Mouse (Mus musculus) brain, embryonic 14.5 days (tissue): ENCODE measurements around the gene Wipf2. TPM values are rescaled to one million over a fixed set of nuclear protein-coding genes. Genes with fewer than 3 reads are reported as not detected.

Experiments used
- DNase-seq: peaks from one replicate; pipeline ENCODE4 v3.0.0-alpha.2; 2011; ENCODE audit warnings: low read depth
- CTCF ChIP-seq: fragments of 200-500 bp; IDR thresholded peaks from 2 replicates; pipeline ENCODE4 v1.5.1; 2012; ENCODE audit warnings: inconsistent platforms, mild to moderate bottlenecking, moderate library complexity, borderline replicate concordance; ENCODE audit not compliant: insufficient read depth, insufficient read length; ENCODE audit errors: extremely low read depth
- POLR2A ChIP-seq: fragments of 200-500 bp; IDR thresholded peaks from 2 replicates; pipeline ENCODE4 v1.6.1; 2012; ENCODE audit warnings: mild to moderate bottlenecking, inconsistent platforms, borderline replicate concordance; ENCODE audit not compliant: poor library complexity, insufficient read depth, insufficient read length, severe bottlenecking; ENCODE audit errors: extremely low read depth
- polyA plus RNA-seq: library from polyadenylated mRNA; depleted of rRNA; stranded (reverse); fragments of >200 nt; gene quantifications from 2 replicates; pipeline ENCODE4 v1.2.3, GENCODE M21; 2012

Wipf2 gene
- polyA plus RNA-seq, 1 experiment = 14.7 TPM

- TF ChIP-seq CTCF = peak; percentile 81
- no peak for TF ChIP-seq POLR2A
These were observed 4.4 kb upstream of the Wipf2 start for GRCm38 (mm10) chr11:98858759-98859731.

GRCm38 (mm10) chr11:98863751-98864429 is 452 bp downstream of the Wipf2 start:
- DNase-seq = peak; percentile 90
- TF ChIP-seq CTCF (no peak), POLR2A (no peak; the same call in 1 of the 2 replicates)

More at GRCm38 (mm10) chr11:98858759-98859731, 4.4 kb upstream of the Wipf2 start:
- DNase-seq = peak; percentile 89

GRCm38 (mm10) chr11:98867293-98867692 is 3.9 kb downstream of the Wipf2 start:
- TF ChIP-seq CTCF (no peak), POLR2A (no peak)
- DNase-seq = peak; percentile 83

- TF ChIP-seq CTCF (no peak), POLR2A (no peak)
- DNase-seq = no peak
These were observed 6.5 kb downstream of the Wipf2 start for GRCm38 (mm10) chr11:98869906-98870305.

GRCm38 (mm10) chr11:98870791-98871190 is 7.4 kb downstream of the Wipf2 start:
- no peak for DNase-seq
- no peak for TF ChIP-seq POLR2A
- TF ChIP-seq CTCF = no peak

- TF ChIP-seq CTCF (no peak), POLR2A (no peak)
- no peak for DNase-seq
These were observed 8.0 kb downstream of the Wipf2 start for GRCm38 (mm10) chr11:98871416-98871815.

GRCm38 (mm10) chr11:98872040-98872439 is 8.6 kb downstream of the Wipf2 start:
- TF ChIP-seq CTCF = no peak
- TF ChIP-seq POLR2A = no peak
- DNase-seq = peak; percentile 43

- DNase-seq = no peak
- TF ChIP-seq POLR2A (no peak), CTCF (no peak)
These were observed 10.5 kb downstream of the Wipf2 start for GRCm38 (mm10) chr11:98873900-98874299.

- no peak for DNase-seq
- TF ChIP-seq CTCF = no peak
- no peak for TF ChIP-seq POLR2A
These were observed 13.6 kb downstream of the Wipf2 start for GRCm38 (mm10) chr11:98877001-98877400.

GRCm38 (mm10) chr11:98887703-98888102 is 24.3 kb downstream of the Wipf2 start:
- no peak for DNase-seq
- TF ChIP-seq POLR2A (no peak), CTCF (no peak)

GRCm38 (mm10) chr11:98889077-98889476 is 25.6 kb downstream of the Wipf2 start:
- DNase-seq = no peak
- TF ChIP-seq POLR2A = no peak
- TF ChIP-seq CTCF = no peak

- TF ChIP-seq POLR2A (no peak), CTCF (no peak)
These were observed 26.5 kb downstream of the Wipf2 start for GRCm38 (mm10) chr11:98889977-98890376.

GRCm38 (mm10) chr11:98892426-98892825 is 29.0 kb downstream of the Wipf2 start:
- TF ChIP-seq CTCF = no peak
- TF ChIP-seq POLR2A = no peak
- DNase-seq = no peak

More at GRCm38 (mm10) chr11:98889977-98890376, 26.5 kb downstream of the Wipf2 start:
- DNase-seq = no peak

- DNase-seq = no peak
These were observed 37.2 kb downstream of the Wipf2 start for GRCm38 (mm10) chr11:98900529-98901125.

More at GRCm38 (mm10) chr11:98900529-98901125, 37.2 kb downstream of the Wipf2 start:
- TF ChIP-seq POLR2A = no peak
- TF ChIP-seq CTCF = no peak
